Mouse (Mus musculus) ES-E14 (cell line): ENCODE results near the gene Aldob. TPM values are rescaled to one million over a fixed set of nuclear protein-coding genes. Genes with fewer than 3 reads are reported as not detected.

Source experiments
- DNase-seq: peaks from one replicate; pipeline ENCODE4 v3.0.0-alpha.2; 2013; ENCODE audit warnings: low read depth, low spot score
- H3K27ac ChIP-seq: 2 replicates; pipeline ENCODE4 v1.5.1; 2012; ENCODE audit warnings: low read depth, mild to moderate bottlenecking, low read length, moderate library complexity, mixed read lengths; ENCODE audit not compliant: poor library complexity, insufficient read depth, severe bottlenecking
- H3K36me3 ChIP-seq: 2 replicates; pipeline ENCODE4 v1.6.1; 2012; ENCODE audit warnings: mild to moderate bottlenecking, low read length, moderate library complexity, mixed read lengths; ENCODE audit not compliant: control insufficient read depth, poor library complexity, insufficient read depth, severe bottlenecking
- H3K4me1 ChIP-seq, 2 experiments: fragments of 150-350 bp in 1 of 2; sonication (generic) in 1 of 2; 2 replicates each; pipeline ENCODE4 v1.6.1; 2012; ENCODE audit warnings: low read length in 2 of 2, mild to moderate bottlenecking in 1 of 2, mixed read lengths in 1 of 2; ENCODE audit not compliant: control insufficient read depth in 2 of 2, insufficient read depth in 2 of 2, poor library complexity in 1 of 2
- H3K4me3 ChIP-seq, 2 experiments: fragments of 150-350 bp in 1 of 2; sonication (generic) in 1 of 2; 2 replicates each; pipeline ENCODE4 v1.5.1; 2012; ENCODE audit warnings: low read length in 2 of 2, low read depth in 1 of 2, mild to moderate bottlenecking in 1 of 2, mixed read lengths in 1 of 2; ENCODE audit not compliant: insufficient read depth in 1 of 2, poor library complexity in 1 of 2, severe bottlenecking in 1 of 2
- H3K9ac ChIP-seq: 2 replicates; pipeline ENCODE4 v1.6.1; 2012; ENCODE audit warnings: low read depth, mild to moderate bottlenecking, low read length, mixed read lengths; ENCODE audit not compliant: poor library complexity, insufficient read depth, severe bottlenecking
- H3K9me3 ChIP-seq: fragments of 150-350 bp; sonication (generic); 2 replicates; pipeline ENCODE4 v1.6.1; 2012; ENCODE audit warnings: low read depth, mild to moderate bottlenecking, low read length; ENCODE audit not compliant: control insufficient read depth, insufficient read depth
- CHD2 ChIP-seq: IDR thresholded peaks from 2 replicates; pipeline ENCODE4 v1.6.1; 2014; ENCODE audit warnings: mild to moderate bottlenecking, low read depth, low read length, inconsistent platforms
- HCFC1 ChIP-seq: IDR thresholded peaks from 2 replicates; pipeline ENCODE4 v1.6.1; 2012; ENCODE audit warnings: low read length, inconsistent platforms, borderline replicate concordance; ENCODE audit not compliant: insufficient read depth
- MAFK ChIP-seq: IDR thresholded peaks from 2 replicates; pipeline ENCODE4 v1.6.1; 2014; ENCODE audit warnings: mild to moderate bottlenecking, low read depth, low read length, inconsistent platforms; ENCODE audit not compliant: insufficient read depth
- ZC3H11A ChIP-seq: IDR thresholded peaks from 2 replicates; pipeline ENCODE4 v1.6.1; 2012; ENCODE audit warnings: low read depth, mild to moderate bottlenecking, inconsistent platforms, low read length, borderline replicate concordance
- ZNF384 ChIP-seq: IDR thresholded peaks from 2 replicates; pipeline ENCODE4 v1.6.1; 2012; ENCODE audit warnings: low read depth, low read length, inconsistent platforms
- in situ Hi-C, 2 experiments: fragments of 600-800 bp; cut with MboI; formaldehyde crosslinking; loops; one replicate each; pipeline ENCODE4 v1.15.1; 2025; ENCODE audit warnings: low sequenced_read_pairs in 2 of 2, inconsistent platforms in 1 of 2; ENCODE audit not compliant: unreplicated experiment in 2 of 2
- total RNA-seq: library from RNA; depleted of rRNA; stranded (reverse); fragments of 300-350 nt; gene quantifications from 2 replicates; pipeline ENCODE4 v1.2.3, GENCODE M21; 2012; rRNA removed

The Aldob gene
- total RNA-seq, 1 experiment = not detected

- Histone ChIP-seq H3K9me3 (no peaks in the 10 kb centered on the region), H3K36me3 (no peaks in the 10 kb centered on the region), H3K4me1 (no peaks in the 10 kb centered on the region), H3K9ac (no peak overlapping the region), H3K27ac (no peak overlapping the region), H3K4me3 (no peak overlapping the region)
- no peak for TF ChIP-seq CHD2
- no peak for TF ChIP-seq ZNF384
- TF ChIP-seq ZC3H11A = no peak
- no peak for TF ChIP-seq MAFK
- TF ChIP-seq HCFC1 = no peak
- in situ Hi-C loops = no loop called here
- DNase-seq = no peak
These were observed 45.8 kb downstream of the Aldob start for GRCm38 (mm10) chr4:49503563-49503962.

Other genes starting within 250 kb of the Aldob start
- not detected in 2 replicates for gene Acnat2, start 141.4 kb downstream of the Aldob start, total RNA-seq
- 0.26 and 0.40 TPM in 2 replicates for gene Acnat1, start 75.6 kb downstream of the Aldob start, total RNA-seq
- 0.18 and 0.32 TPM in 2 replicates for gene Baat, start 43.0 kb downstream of the Aldob start, total RNA-seq
- gene Mrpl50, start 28.5 kb downstream of the Aldob start, total RNA-seq = 16.3 and 26.4 TPM in 2 replicates
- 2.6 and 4.3 TPM in 2 replicates for gene Zfp189, start 28.4 kb downstream of the Aldob start, total RNA-seq
- 2.3 and 2.7 TPM in 2 replicates for gene Tmem246, start 48.3 kb upstream of the Aldob start, total RNA-seq
- gene Rnf20, start 82.5 kb upstream of the Aldob start, total RNA-seq = 41.0 and 43.6 TPM in 2 replicates
- gene Ppp3r2, start 132.5 kb upstream of the Aldob start, total RNA-seq = not detected in 2 replicates